Mouse (Mus musculus): Measurements from ENCODE around the gene Olfr51.
A peak's percentile ranks its signal among the peaks of the same experiment; 100 is the strongest.
"Not testable (repeated sequence)": the region's sequence is repeated elsewhere in the genome, so short reads cannot be mapped to it uniquely, and the experiment has no call there.

Gene Olfr51

DNA sequence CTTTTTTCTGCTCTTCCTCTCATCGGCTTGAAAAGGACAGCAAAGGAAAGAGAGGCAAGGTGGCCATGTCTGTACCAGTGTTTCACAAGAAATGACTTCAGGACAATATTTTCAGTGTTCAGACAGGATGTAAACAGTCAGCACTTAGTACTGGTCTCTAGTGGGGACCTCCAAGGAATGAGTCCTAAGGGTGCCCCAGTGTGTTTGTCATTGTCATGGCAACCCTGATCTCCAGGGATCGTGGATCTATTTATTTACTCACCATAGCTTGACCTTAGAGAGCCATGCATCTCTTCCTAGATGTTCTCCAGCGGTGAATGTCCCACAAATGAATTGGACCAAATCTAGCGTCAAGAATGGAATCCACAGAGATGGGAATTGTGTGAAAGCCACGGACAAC lies at the start of gene Olfr51:
Gene Olfr51, plus strand, starts transcription at position 301 of the 400 bp plus-strand sequence.
- DNase-seq (ENCODE audit: low spot score in 2 of 2) = no peak

DNA sequence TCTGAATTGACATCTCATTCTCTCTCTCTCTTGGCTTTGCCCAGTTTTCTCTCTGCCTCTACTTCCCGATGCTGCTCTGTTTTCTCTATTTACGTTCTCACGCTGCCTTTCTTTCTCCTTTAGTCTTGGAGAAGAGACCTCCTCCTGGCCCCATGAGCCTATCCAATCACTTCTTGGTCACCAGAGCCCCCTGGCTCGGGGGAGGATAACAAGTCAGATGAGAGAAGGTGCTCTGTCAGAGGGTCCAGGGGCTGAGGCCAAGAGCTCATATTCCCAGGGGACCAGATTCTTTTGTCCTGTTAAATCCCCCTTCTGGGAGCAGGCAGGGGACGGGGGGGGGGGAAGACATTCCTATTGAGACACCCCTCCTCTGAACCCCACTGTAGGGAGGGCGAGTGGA lies 49.7 kb upstream of the Olfr51 start, which contains the start of gene Prop1:
Gene Prop1, minus strand, starts transcription at position 101 of the 400 bp plus-strand sequence.
- no peak for DNase-seq (ENCODE audit: low spot score in 2 of 2)

DNA sequence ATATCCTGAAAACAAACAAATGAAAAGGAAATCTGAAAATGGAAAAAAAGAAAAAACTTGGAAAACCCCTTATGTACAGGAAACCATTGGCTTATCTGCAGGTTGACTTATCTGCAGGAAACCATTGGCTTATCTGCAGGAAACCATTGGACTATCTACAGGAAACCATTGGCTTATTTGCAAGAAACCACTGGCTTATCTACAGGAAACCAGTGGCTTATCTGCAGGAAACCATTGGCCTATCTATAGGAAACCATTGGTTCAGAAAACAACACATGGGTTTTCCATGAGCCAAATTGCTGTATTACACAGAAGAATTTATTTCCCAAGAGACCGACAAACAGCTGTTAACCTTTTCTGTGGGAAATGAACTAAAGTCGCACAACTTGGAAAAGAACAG lies 38.5 kb upstream of the Olfr51 start:
- DNase-seq (ENCODE audit: low spot score in 2 of 2) = no peak

DNA sequence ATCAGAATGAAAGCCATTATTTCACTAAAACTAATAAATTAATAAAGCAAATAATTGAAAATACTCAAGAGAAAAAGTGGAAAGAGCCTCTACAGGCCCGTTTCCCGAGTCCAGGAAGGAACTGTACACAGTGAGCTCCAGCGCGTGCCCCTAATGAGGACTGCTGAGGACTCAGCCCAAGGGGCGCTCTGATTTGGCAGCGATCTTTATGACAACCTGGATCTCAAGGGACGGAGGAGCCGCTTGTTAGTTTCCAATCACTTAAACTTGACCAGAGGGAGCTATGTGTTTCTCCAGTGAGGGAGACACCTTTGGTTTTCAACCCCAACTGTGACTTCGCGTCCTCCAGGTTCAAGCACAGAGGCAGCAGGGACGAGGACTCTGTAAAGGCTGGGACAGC lies 37.2 kb upstream of the Olfr51 start, which contains the start of gene Olfr1378:
Gene Olfr1378, plus strand, starts transcription at position 301 of the 400 bp plus-strand sequence.
- no peak for DNase-seq (ENCODE audit: low spot score in 2 of 2)

DNA sequence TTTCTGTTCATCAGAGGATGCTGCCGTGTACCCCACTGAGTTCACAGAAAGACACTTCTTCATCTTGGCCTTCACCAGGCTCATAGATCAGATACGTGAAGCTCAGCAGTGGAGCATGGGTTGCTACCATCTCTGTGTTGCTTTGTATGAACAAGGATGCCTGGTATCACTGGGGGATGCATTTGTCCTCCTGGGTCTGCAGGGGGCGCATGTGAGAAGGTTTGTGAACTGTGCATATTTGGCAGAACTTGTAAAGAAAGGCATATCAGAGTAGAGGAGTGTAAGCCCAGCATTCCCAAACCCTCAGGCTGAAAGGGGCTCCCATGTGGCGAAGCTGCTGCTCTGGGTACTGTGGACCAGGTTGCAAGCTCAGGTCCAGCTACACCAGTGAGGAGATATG lies 26.2 kb upstream of the Olfr51 start:
- DNase-seq (ENCODE audit: low spot score in 2 of 2) = no peak

DNA sequence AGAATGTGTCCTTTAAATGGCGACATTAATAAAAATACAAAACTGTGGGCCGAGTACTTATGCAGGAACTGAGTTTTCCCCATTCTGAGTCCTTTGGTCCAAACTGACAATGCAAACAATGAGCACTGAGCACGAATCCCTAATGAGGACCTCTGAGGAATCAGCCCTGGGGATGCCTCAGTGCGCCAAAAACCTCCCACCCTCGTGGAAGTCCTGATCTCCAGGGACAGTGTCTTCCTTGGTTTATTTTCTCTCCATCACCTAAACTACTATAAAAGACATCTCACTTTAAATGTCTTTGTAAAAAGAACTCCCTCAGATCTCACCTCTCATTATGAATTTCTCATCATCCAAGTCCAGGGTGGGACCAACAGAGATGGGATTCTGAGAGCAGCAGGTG lies 21.7 kb upstream of the Olfr51 start, which contains the start of gene Olfr1377:
Gene Olfr1377, plus strand, starts transcription at position 301 of the 400 bp plus-strand sequence.
- DNase-seq (ENCODE audit: low spot score in 2 of 2) = no peak

DNA sequence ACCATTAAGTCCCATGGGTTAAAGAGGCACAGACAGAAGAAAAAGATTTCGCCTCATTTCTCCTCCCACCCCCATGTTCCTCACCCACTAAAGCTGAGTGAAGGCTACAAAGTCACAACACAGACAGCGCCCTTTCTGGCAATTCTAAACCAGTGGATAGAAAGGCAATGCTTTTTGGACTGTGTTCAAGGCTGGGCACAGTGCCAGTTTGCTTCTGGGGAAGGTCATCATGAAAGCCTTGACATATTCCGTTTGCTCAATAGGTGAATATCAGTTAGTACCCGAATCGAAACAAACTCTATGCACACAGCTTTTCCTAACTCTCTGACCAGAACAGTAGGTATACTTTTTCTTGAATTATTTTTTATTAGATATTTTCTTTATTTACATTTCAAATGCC lies 8.4 kb downstream of the Olfr51 start:
- DNase-seq (ENCODE audit: low spot score in 2 of 2) = no peak

DNA sequence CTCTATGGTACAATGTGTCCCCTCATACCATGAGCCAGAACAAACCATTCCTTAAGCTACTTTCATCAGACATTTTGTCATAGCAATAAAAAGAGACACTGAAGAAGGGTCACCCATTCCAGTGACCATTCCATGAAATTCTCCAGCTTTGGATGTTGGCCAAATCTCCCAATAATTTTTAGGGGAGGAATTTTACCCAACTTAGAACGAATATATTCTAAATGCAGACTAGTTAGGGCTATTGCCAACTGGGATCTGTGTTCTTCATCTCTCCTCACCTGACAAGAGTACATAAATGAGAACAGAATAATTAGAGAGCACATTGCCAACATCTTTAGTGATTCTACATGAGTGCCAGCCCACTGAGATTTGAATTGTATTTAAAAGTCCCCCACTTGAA lies 10.5 kb downstream of the Olfr51 start, which contains the start of gene Olfr54:
Gene Olfr54, plus strand, starts transcription at position 301 of the 400 bp plus-strand sequence.
- no peak for DNase-seq (ENCODE audit: low spot score in 2 of 2)

DNA sequence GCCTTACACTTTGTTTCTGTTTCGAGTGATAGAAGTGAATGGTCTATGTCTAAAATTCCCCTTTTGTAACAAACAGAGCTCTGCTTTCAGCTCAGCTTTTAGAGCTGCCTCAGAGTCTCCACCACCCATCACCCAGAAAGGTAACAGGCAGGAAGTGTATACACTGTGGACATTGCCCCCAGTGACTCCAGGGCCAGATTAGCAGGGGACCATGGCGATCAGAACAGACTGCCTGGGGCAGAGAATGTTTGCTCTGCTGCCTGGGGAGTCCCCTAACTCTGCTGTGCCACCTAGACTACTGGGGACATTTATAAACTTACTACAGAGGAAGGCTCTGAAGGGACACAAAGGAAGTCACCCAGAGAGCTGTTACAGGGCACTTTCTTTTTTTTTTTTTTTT lies 12.9 kb downstream of the Olfr51 start:
- DNase-seq (ENCODE audit: low spot score in 2 of 2) = no peak

DNA sequence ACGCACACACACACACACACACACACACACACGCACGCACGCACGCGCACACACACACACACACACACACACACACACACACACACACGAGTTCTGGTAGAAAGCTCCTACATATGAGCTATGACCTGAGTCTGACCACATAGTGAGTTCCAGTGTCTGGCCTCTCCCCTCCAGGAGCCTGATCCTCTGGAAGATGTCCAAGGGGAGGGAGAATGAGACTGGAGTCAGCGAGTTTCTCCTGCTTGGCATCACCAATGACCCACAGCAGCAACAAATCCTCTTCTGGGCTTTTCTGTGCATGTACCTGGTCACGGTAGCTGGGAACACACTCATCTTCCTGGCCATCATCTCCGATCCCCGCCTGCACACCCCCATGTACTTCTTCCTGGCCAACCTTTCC lies 23.4 kb downstream of the Olfr51 start:
- not testable (repeated sequence) for DNase-seq (ENCODE audit: low spot score in 2 of 2)

DNA sequence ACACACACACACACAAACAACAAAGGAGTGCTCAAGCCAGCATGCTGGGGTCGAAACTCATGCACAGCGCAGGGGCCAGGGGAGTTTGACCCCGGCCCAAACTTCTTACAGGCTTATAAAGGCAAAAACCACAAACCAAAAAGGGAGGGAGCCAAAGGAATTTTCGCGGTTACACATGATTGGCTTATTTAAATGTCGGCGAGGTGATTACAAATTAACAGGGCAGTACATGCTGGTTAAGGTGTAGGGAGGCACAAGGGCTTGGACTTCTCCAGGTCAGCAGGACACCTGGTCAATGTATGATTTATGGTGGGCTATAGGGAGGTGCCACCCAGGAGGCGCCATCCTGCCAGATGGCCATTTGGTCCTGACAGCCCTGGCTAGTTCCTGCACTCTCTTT lies 26.0 kb downstream of the Olfr51 start:
- DNase-seq (ENCODE audit: low spot score in 2 of 2) = not testable (repeated sequence)

DNA sequence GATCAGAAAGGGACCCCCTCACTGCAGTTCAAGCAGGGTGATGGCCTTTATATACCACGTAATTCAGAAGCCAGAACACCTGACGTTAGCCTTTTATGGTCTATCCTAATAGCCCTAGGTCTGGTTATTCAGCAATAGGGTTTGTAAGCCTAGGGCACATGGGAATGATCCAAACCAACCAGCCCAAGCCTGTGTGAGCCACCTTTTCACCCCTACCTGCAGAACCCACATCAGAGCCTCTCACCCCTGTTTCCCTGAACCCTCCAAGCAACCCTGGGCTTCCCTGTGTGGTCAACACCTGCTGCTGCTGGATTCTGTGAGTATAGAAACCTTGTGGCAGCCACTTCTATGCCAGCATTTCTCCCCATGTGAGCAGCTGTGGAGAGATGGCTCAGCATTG lies 26.8 kb downstream of the Olfr51 start:
- no peak for DNase-seq (ENCODE audit: low spot score in 2 of 2)

DNA sequence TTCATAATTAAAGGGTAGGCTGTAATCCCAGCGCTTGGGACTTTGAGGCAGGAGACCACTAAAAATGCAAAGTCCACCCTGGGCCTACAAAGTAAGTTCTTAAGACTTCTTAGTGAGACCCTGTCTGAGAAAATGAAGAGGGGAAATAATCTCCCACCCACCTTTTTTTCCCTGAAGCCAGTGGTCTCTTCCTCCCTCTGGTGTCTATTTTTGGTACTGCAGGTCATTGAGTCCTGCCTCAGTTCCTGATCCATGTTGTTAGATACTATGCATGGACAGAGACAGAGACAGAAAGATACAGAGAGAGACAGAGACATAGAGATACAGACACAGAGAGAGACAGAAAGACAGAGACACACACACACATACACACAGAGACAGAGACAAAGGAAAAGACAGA lies 29.5 kb downstream of the Olfr51 start:
- no peak for DNase-seq (ENCODE audit: low spot score in 2 of 2)

DNA sequence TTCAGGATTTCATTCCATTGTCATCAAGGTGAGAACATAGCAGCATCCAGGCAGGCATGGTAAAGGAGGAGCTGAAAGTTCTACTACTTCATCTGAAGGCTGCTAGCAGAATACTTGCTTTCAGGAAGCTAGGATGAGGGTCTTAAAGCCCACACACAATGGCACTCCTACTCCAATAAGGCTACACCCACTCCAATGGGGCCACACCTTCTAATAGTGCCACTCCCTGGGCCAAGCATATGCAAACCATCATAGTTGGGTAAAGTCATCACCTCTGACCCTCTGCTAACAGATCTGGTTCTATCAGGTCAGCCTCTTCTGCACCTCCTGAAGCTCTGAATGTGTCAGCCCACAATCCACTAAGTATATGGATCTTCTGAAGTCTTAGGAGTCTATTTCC lies 30.7 kb downstream of the Olfr51 start:
- DNase-seq (ENCODE audit: low spot score in 2 of 2) = not testable (repeated sequence)

DNA sequence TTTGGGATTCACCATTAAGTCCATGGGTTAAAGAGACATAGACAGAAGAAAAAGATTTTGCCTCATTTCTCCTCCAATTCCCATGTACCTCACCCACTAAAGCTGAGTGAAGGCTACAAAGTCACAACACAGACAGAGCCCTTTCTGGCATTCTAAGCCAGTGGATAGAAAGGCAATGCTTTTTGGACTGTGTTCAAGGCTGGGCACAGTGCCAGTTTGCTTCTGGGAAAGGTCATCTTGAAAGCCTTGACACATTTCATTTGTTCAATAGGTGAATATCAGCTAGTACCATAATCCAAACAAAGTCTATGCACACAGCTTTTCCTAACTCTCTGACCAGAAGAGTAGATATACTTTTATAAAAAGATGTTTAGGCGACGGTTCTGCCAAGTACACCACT lies 32.6 kb downstream of the Olfr51 start:
- DNase-seq (ENCODE audit: low spot score in 2 of 2) = no peak

DNA sequence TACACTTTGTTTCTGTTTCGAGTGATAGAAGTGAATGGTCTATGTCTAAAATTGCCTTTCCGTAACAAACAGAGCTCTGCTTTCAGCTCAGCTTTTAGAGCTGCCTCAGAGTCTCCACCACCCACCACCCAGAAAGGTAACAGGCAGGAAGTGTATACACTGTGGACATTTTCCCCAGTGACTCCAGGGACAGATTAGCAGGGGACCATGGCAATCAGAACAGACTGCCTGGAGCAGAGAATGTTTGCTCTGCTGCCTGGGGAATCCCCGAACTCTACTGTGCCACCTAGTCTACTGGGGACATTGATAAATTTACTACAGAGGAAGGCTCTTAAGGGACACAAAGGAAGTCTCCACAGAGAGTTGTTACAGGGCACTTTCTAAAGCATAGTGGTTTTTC lies 41.4 kb downstream of the Olfr51 start:
- not testable (repeated sequence) for DNase-seq (ENCODE audit: low spot score in 2 of 2)

DNA sequence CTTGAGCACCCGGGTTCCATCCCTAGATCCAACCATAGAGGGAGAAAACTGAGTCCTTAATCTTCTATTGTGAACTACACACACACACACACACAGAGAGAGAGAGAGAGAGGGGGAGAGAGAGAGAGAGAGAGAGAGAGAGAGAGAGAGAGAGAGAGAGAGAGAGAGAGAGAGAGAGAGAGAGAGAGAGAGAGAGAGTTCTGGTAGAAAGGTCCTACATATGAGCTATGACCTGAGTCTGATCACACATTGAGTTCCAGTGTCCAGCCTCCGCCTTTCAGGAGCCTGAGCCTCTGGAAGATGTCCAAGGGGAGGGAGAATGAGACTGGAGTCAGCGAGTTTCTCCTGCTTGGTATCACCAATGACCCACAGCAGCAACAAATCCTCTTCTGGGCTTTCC lies 44.4 kb downstream of the Olfr51 start, which contains the start of gene Olfr1375:
Gene Olfr1375, plus strand, starts transcription at position 301 of the 400 bp plus-strand sequence.
- not testable (repeated sequence) for DNase-seq (ENCODE audit: low spot score in 2 of 2)

DNA sequence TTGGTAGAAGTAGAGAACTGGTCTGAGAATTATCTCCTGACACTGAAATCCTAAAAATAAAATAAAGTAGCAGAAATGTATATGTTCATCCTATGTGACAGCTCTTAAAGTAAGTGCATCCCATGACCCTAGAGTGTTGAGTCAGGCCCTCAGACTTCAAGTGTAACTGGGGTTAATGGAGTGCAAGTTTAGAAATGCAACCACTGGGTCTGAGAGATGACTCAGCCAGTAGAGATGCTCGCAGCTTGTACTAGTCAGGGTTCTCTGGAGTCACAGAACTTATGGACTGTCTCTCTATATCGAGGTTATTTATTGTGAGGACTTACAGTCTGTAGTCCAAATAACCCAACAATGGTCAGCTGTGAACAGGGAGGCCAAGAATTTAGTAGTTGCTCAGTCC lies 48.3 kb downstream of the Olfr51 start:
- no peak for DNase-seq (ENCODE audit: low spot score in 2 of 2)

DNA sequence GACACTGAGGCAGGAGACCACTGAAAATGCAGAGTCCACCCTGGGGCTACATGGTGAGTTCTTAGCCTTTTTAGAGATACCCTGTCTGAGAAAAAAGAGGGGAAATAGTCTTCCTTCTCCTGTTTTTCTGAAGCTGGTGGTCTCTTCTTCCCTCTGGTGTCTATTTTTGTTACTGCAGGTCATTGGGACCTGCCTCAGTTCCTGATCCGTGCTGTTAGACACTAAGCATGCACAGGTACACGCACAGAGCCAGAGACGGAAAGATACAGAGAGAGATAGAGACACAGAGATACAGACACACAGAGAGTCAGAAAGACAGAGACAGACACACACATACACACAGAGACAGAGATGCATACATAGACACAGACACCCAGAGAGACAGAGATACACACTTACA lies 49.8 kb downstream of the Olfr51 start:
- no peak for DNase-seq (ENCODE audit: low spot score in 2 of 2)

DNA sequence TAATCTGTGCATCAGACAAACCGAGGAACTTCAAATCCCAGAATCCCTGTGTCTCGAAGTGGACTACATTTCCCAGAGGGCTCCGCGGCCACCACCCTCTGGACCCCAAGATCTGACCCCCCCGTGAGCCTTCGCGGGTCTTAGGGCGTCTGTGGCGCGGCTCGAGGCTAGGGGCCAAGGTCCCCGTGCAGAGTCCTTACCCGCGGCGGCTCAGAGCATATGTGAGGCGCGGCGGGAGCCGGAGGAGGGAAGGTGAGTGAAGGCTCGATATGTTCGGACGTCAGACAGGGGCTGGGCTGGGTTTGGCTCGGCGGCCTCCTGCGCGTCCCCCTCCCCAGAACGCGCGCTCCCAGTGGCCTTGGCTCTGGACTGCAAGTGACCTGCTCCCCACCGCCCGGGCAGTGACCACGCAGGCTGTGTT lies 55.8 kb downstream of the Olfr51 start, which contains the start of gene Zfp354a:
Gene Zfp354a, plus strand, starts transcription at position 107 of the 421 bp plus-strand sequence.
- peak; percentile 36 to 50 for DNase-seq (ENCODE audit: low spot score in 2 of 2)

All from urinary bladder, adult 18-20 months (tissue).